Mouse (Mus musculus) liver, embryonic 13.5 days (tissue): ENCODE results near the gene Zfp931. TPM values are rescaled to one million over a fixed set of nuclear protein-coding genes. Genes with fewer than 3 reads are reported as not detected.

Source experiments
- polyA plus RNA-seq: library from polyadenylated mRNA; unstranded; fragments of >200 nt; fragmentation: Nextera tagmentation; extraction: Ambion mirVana; gene quantifications from 2 replicates; pipeline ENCODE4 v1.2.1, GENCODE M21; 2015

The Zfp931 gene
- polyA plus RNA-seq, 1 experiment from 2014 or later = 3.8 TPM

Other genes with a start within 250 kb of the Zfp931 start
- gene Gm14325, start 238.1 kb downstream of the Zfp931 start, polyA plus RNA-seq = 7.2 and 10.6 TPM in 2 replicates
- gene Gm14327, start 181.4 kb downstream of the Zfp931 start, polyA plus RNA-seq = 1.2 and 1.9 TPM in 2 replicates
- gene Zfp972, start 152.9 kb downstream of the Zfp931 start, polyA plus RNA-seq = 0.62 and 0.76 TPM in 2 replicates
- 4.8 and 5.4 TPM in 2 replicates for gene Gm14326, start 121.2 kb downstream of the Zfp931 start, polyA plus RNA-seq
- 2.9 and 4.3 TPM in 2 replicates for gene Zfp971, start 55.2 kb downstream of the Zfp931 start, polyA plus RNA-seq
- 0.05 TPM in 2 replicates for gene Phactr3, start 40.5 kb upstream of the Zfp931 start, polyA plus RNA-seq